ENCODE assay signal across 29 mouse cellular contexts in genomic region chr2:50425151-50425550, GRCm38 (mm10).
DNase-seq lines count a peak whose midpoint lies in the region; ATAC-seq and TF ChIP-seq lines count a peak whose summit lies in the region.
"Had no signal": no experiment of that assay in that cellular context is flagged by ENCODE, and none has a peak within 500 bp of the region (broad histone marks: within the 10 kb centered on the region; RNA-seq: fewer than 3 reads in every experiment).

No protein-coding gene starts in this region.

- H3K4me2 ChIP-seq in embryonic facial prominence, embryonic 11.5 days (ENCODE audit: low read depth, low read length), result no peak overlapping the region
- no peak overlapping the region for H3K4me2 ChIP-seq in limb, embryonic 15.5 days
- H3K4me2 ChIP-seq in stomach, postnatal 0 days (replicated peaks; ENCODE audit: low read depth), result no peak overlapping the region
- H3K4me2 ChIP-seq: embryonic facial prominence, embryonic 13.5 days; heart, embryonic 12.5 days; heart, embryonic 15.5 days; hindbrain, embryonic 13.5 days; intestine, embryonic 15.5 days had no signal

- no peaks in the 10 kb centered on the region for H3K36me3 ChIP-seq in embryonic facial prominence, embryonic 11.5 days (replicated peaks; ENCODE audit: control insufficient read depth, insufficient read depth, low read depth, low read length)
- H3K36me3 ChIP-seq in embryonic facial prominence, embryonic 10.5 days (replicated peaks), result no peaks in the 10 kb centered on the region
- no peaks in the 10 kb centered on the region for H3K36me3 ChIP-seq in limb, embryonic 15.5 days
- H3K36me3 ChIP-seq in stomach, postnatal 0 days (ENCODE audit: control insufficient read depth, insufficient read depth, low read length), result no peaks in the 10 kb centered on the region
- H3K36me3 ChIP-seq: embryonic facial prominence, embryonic 13.5 days; G1E; heart, embryonic 12.5 days; heart, embryonic 15.5 days; hindbrain, embryonic 10.5 days; hindbrain, embryonic 13.5 days; intestine, embryonic 15.5 days had no signal

- H3K27ac ChIP-seq in embryonic facial prominence, embryonic 11.5 days (replicated peaks; ENCODE audit: low read depth, low read length), result no peak overlapping the region
- H3K27ac ChIP-seq in embryonic facial prominence, embryonic 10.5 days (replicated peaks), result no peak overlapping the region
- peak overlapping the region; percentile 23; the same call in 1 of the 2 replicates for H3K27ac ChIP-seq in embryonic fibroblast, embryonic 13.5 days (ENCODE audit: insufficient read depth, low read length)
- no peak overlapping the region for H3K27ac ChIP-seq in limb, embryonic 15.5 days
- no peak overlapping the region for H3K27ac ChIP-seq in stomach, postnatal 0 days (replicated peaks)
- H3K27ac ChIP-seq: heart, embryonic 15.5 days; hindbrain, embryonic 10.5 days; hindbrain, embryonic 13.5 days; intestine, embryonic 15.5 days had no signal

- H3K27me3 ChIP-seq in embryonic facial prominence, embryonic 11.5 days (ENCODE audit: control insufficient read depth, insufficient read depth, low read length), result no peaks in the 10 kb centered on the region
- H3K27me3 ChIP-seq in embryonic facial prominence, embryonic 10.5 days (replicated peaks; ENCODE audit: low read depth, poor library complexity, severe bottlenecking), result no peaks in the 10 kb centered on the region
- H3K27me3 ChIP-seq in limb, embryonic 15.5 days, result no peaks in the 10 kb centered on the region
- H3K27me3 ChIP-seq in stomach, postnatal 0 days (ENCODE audit: control insufficient read depth, insufficient read depth, low read length), result no peaks in the 10 kb centered on the region
- H3K27me3 ChIP-seq: CH12.LX; embryonic facial prominence, embryonic 13.5 days; heart, embryonic 12.5 days; heart, embryonic 15.5 days; hindbrain, embryonic 13.5 days; intestine, embryonic 15.5 days; Patski had no signal

- H3K9me3 ChIP-seq in embryonic facial prominence, embryonic 11.5 days (replicated peaks; ENCODE audit: control insufficient read depth, low read length), result no peaks in the 10 kb centered on the region
- no peaks in the 10 kb centered on the region for H3K9me3 ChIP-seq in embryonic facial prominence, embryonic 10.5 days
- H3K9me3 ChIP-seq in limb, embryonic 15.5 days, result no peaks in the 10 kb centered on the region
- no peaks in the 10 kb centered on the region for H3K9me3 ChIP-seq in stomach, postnatal 0 days (ENCODE audit: control insufficient read depth, low read length)
- H3K9me3 ChIP-seq: embryonic facial prominence, embryonic 13.5 days; heart, embryonic 12.5 days; heart, embryonic 15.5 days; hindbrain, embryonic 10.5 days; hindbrain, embryonic 13.5 days; intestine, embryonic 15.5 days had no signal

- DNase-seq in embryonic facial prominence, embryonic 11.5 days (ENCODE audit: low spot score), result peak; percentile 49
- no peak for DNase-seq in embryonic facial prominence, embryonic 10.5 days (ENCODE audit: low spot score)
- DNase-seq in adrenal gland, adult (ENCODE audit: inconsistent age in 2 of 2, low spot score in 1 of 2), result no peak
- no peak for DNase-seq in stomach, postnatal 0 days (ENCODE audit: low spot score)
- DNase-seq: adrenal gland, adult 2 months; adrenal gland, postnatal 14 days; B cell, adult 2 months; cerebellum, adult 11 months; cerebellum, adult 2 months; cerebellum, adult 9-11 months; cerebellum, postnatal 25 days; forebrain, postnatal 0 days; gastrocnemius, postnatal 25 days; heart, adult 18-20 months; heart, postnatal 10 days; heart, postnatal 36 days had no signal

- no peak for TF ChIP-seq CTCF in embryonic fibroblast, embryonic 13.5 days (IDR thresholded peaks at IDR 0.05; ENCODE audit: borderline replicate concordance, insufficient read depth, low read length)
- no peak for TF ChIP-seq CTCF in stomach, postnatal 0 days (IDR thresholded peaks at IDR 0.05; ENCODE audit: low read depth)

- ATAC-seq in embryonic facial prominence, embryonic 11.5 days (replicated peaks; ENCODE audit: insufficient number of reproducible peaks, low FRiP score, low TSS enrichment, low read depth), result no peak
- 0 out of 2 replicates have a peak, but pooled peaks have one; percentile 35 for ATAC-seq in limb, embryonic 15.5 days (ENCODE audit: insufficient number of reproducible peaks, low FRiP score, low TSS enrichment, low read depth)
- ATAC-seq in stomach, postnatal 0 days (ENCODE audit: low FRiP score, low TSS enrichment), result no peak
- ATAC-seq: forebrain, embryonic 14.5 days; forebrain, postnatal 0 days; hindbrain, embryonic 16.5 days; intestine, embryonic 15.5 days; Patski had no signal

- TF ChIP-seq EP300 in stomach, postnatal 0 days (optimal IDR thresholded peaks at IDR 0.05), result no peak

- no peak for TF ChIP-seq POLR2A in embryonic fibroblast, embryonic 13.5 days (IDR thresholded peaks at IDR 0.05; ENCODE audit: low read depth, low read length)

- no peak overlapping the region for H3K4me3 ChIP-seq in embryonic facial prominence, embryonic 11.5 days (ENCODE audit: low read depth, low read length)
- H3K4me3 ChIP-seq in embryonic facial prominence, embryonic 10.5 days, result no peak overlapping the region
- no peak overlapping the region for H3K4me3 ChIP-seq in embryonic fibroblast, embryonic 13.5 days (ENCODE audit: insufficient read depth, low read length)
- H3K4me3 ChIP-seq in limb, embryonic 15.5 days, result no peak overlapping the region
- no peak overlapping the region for H3K4me3 ChIP-seq in stomach, postnatal 0 days (ENCODE audit: low read depth, low read length)
- H3K4me3 ChIP-seq: embryonic facial prominence, embryonic 13.5 days; heart, embryonic 12.5 days; heart, embryonic 15.5 days; hindbrain, embryonic 10.5 days; hindbrain, embryonic 13.5 days; intestine, embryonic 15.5 days had no signal

- 72% methylated on average over 3 of the region's 3 CpGs for WGBS in embryonic facial prominence, embryonic 11.5 days
- 88% methylated on average over 3 of the region's 3 CpGs for WGBS in embryonic facial prominence, embryonic 10.5 days
- WGBS in limb, embryonic 15.5 days, result 53% methylated on average over 3 of the region's 3 CpGs
- 69% methylated on average over 3 of the region's 3 CpGs for WGBS in stomach, postnatal 0 days

- no peak overlapping the region for H3K9ac ChIP-seq in embryonic facial prominence, embryonic 11.5 days (replicated peaks; ENCODE audit: low read length)
- no peak overlapping the region for H3K9ac ChIP-seq in limb, embryonic 15.5 days
- H3K9ac ChIP-seq in stomach, postnatal 0 days (ENCODE audit: low read length), result no peak overlapping the region
- H3K9ac ChIP-seq: embryonic facial prominence, embryonic 13.5 days; forebrain, postnatal 0 days; heart, embryonic 12.5 days; heart, embryonic 15.5 days; hindbrain, embryonic 13.5 days; intestine, embryonic 15.5 days had no signal

- H3K4me1 ChIP-seq in embryonic facial prominence, embryonic 11.5 days (ENCODE audit: control insufficient read depth, insufficient read depth, low read length), result no peaks in the 10 kb centered on the region
- H3K4me1 ChIP-seq in embryonic facial prominence, embryonic 10.5 days, result no peaks in the 10 kb centered on the region
- no peaks in the 10 kb centered on the region for H3K4me1 ChIP-seq in embryonic fibroblast, embryonic 13.5 days (ENCODE audit: control insufficient read depth, insufficient read depth, low read length)
- H3K4me1 ChIP-seq in limb, embryonic 15.5 days, result no peaks in the 10 kb centered on the region
- no peaks in the 10 kb centered on the region for H3K4me1 ChIP-seq in stomach, postnatal 0 days (replicated peaks; ENCODE audit: control insufficient read depth, insufficient read depth)
- H3K4me1 ChIP-seq: heart, embryonic 12.5 days; heart, embryonic 15.5 days; hindbrain, embryonic 10.5 days; hindbrain, embryonic 13.5 days; intestine, embryonic 15.5 days had no signal
